13 mouse cellular contexts compared by ENCODE assay signal in genomic region chr10:42579475-42580130, GRCm38 (mm10). TPM values are rescaled to one million over a fixed set of nuclear protein-coding genes. Genes with fewer than 3 reads are reported as not detected.
DNase-seq lines count a peak whose midpoint lies in the region; ATAC-seq lines count a peak whose summit lies in the region.
"Had no signal": no experiment of that assay in that cellular context is flagged by ENCODE, and none has a peak within 500 bp of the region (broad histone marks: within the 10 kb centered on the region; RNA-seq: fewer than 3 reads in every experiment).

No protein-coding gene starts in this region.

- no peaks in the 10 kb centered on the region for H3K36me3 ChIP-seq in kidney, embryonic 15.5 days
- no peaks in the 10 kb centered on the region for H3K36me3 ChIP-seq in hindbrain, embryonic 13.5 days
- H3K36me3 ChIP-seq in midbrain, embryonic 16.5 days (ENCODE audit: control insufficient read depth, insufficient read depth, low read length): no peaks in the 10 kb centered on the region
- H3K36me3 ChIP-seq: neural tube, embryonic 13.5 days had no signal

- H3K9ac ChIP-seq in kidney, embryonic 15.5 days: no peak overlapping the region
- H3K9ac ChIP-seq in hindbrain, embryonic 13.5 days: no peak overlapping the region
- peak overlapping the region; percentile 30; the same call in 1 of the 2 replicates for H3K9ac ChIP-seq in midbrain, embryonic 16.5 days (ENCODE audit: low read depth, low read length)
- H3K9ac ChIP-seq: neural tube, embryonic 13.5 days had no signal

- no peak overlapping the region for H3K27ac ChIP-seq in kidney, embryonic 15.5 days
- H3K27ac ChIP-seq in hindbrain, embryonic 13.5 days: no peak overlapping the region
- H3K27ac ChIP-seq in midbrain, embryonic 16.5 days (ENCODE audit: low read length): no peak overlapping the region
- H3K27ac ChIP-seq: neural tube, embryonic 13.5 days had no signal

- no peak for DNase-seq in kidney, adult 8-10 months
- peak; percentile 57 for DNase-seq in embryo, embryonic 10.5 days (ENCODE audit: low spot score)
- DNase-seq in ovary, adult 18-20 months (ENCODE audit: low spot score): no peak
- no peak for DNase-seq in cerebellum, postnatal 14 days
- DNase-seq in adrenal gland, postnatal 14 days: no peak
- DNase-seq: cerebellum, adult 11 months; thymus, adult 2 months had no signal

- peaks cover 100% of the 10 kb centered on the region for H3K27me3 ChIP-seq in kidney, embryonic 15.5 days
- H3K27me3 ChIP-seq in hindbrain, embryonic 13.5 days: peaks cover 99% of the 10 kb centered on the region
- peaks cover 36% of the 10 kb centered on the region for H3K27me3 ChIP-seq in midbrain, embryonic 16.5 days (ENCODE audit: control insufficient read depth, insufficient read depth, low read depth, low read length)
- H3K27me3 ChIP-seq: CH12.LX had no signal

- H3K4me1 ChIP-seq in kidney, embryonic 15.5 days: peaks cover 51% of the 10 kb centered on the region
- H3K4me1 ChIP-seq in hindbrain, embryonic 13.5 days (replicated peaks): peaks cover 31% of the 10 kb centered on the region
- H3K4me1 ChIP-seq in midbrain, embryonic 16.5 days (ENCODE audit: control insufficient read depth, insufficient read depth, low read length): peaks cover 26% of the 10 kb centered on the region

- ATAC-seq in kidney, embryonic 15.5 days (replicated peaks; ENCODE audit: low FRiP score): 0 out of 2 replicates have a peak, but pooled peaks have one; percentile 23
- no peak for ATAC-seq in hindbrain, embryonic 13.5 days (ENCODE audit: low FRiP score)
- peak; percentile 34 for ATAC-seq in midbrain, embryonic 16.5 days

- WGBS in kidney, embryonic 15.5 days: 1% methylated on average over 40 of the region's 41 CpGs
- WGBS in hindbrain, embryonic 13.5 days: under 1% methylated on average over 41 of the region's 41 CpGs
- under 1% methylated on average over 40 of the region's 41 CpGs for WGBS in midbrain, embryonic 16.5 days

- H3K9me3 ChIP-seq in kidney, embryonic 15.5 days (replicated peaks): no peaks in the 10 kb centered on the region
- H3K9me3 ChIP-seq in hindbrain, embryonic 13.5 days: no peaks in the 10 kb centered on the region
- H3K9me3 ChIP-seq in midbrain, embryonic 16.5 days (replicated peaks; ENCODE audit: control insufficient read depth, low read length, poor library complexity, severe bottlenecking): no peaks in the 10 kb centered on the region
- H3K9me3 ChIP-seq: neural tube, embryonic 13.5 days had no signal

- peak overlapping the region; percentile 2 for H3K4me3 ChIP-seq in kidney, embryonic 15.5 days (replicated peaks)
- H3K4me3 ChIP-seq in hindbrain, embryonic 13.5 days: no peak overlapping the region
- peak overlapping the region; percentile 30 for H3K4me3 ChIP-seq in midbrain, embryonic 16.5 days (ENCODE audit: low read depth, low read length)
- H3K4me3 ChIP-seq: neural tube, embryonic 13.5 days had no signal

- peak overlapping the region; percentile 45 for H3K4me2 ChIP-seq in kidney, embryonic 15.5 days
- 0 out of 2 replicates have a peak overlapping the region, but pooled peaks have one; percentile 15 for H3K4me2 ChIP-seq in hindbrain, embryonic 13.5 days
- H3K4me2 ChIP-seq in midbrain, embryonic 16.5 days (ENCODE audit: low read length): peak overlapping the region; percentile 49
- H3K4me2 ChIP-seq: neural tube, embryonic 13.5 days had no signal

RNA-seq across cellular contexts. Expression of gene Nr2e1, which starts 3.8 kb away (rescaled TPM):
- polyA plus RNA-seq in kidney, embryonic 15.5 days (2015; fragmentation: Nextera tagmentation; extraction: Ambion mirVana): 0.17 TPM in 1 of 2 replicates, not detected in the other
- 0.39 and 0.49 TPM in 2 replicates for polyA plus RNA-seq in hindbrain, embryonic 13.5 days (2015; fragmentation: Nextera tagmentation; extraction: Ambion mirVana)
- 5.2 and 5.6 TPM in 2 replicates for polyA plus RNA-seq in midbrain, embryonic 16.5 days (2015; fragmentation: Nextera tagmentation; extraction: Ambion mirVana)
- total RNA-seq in adrenal gland, postnatal 14 days (2021): not detected in 2 replicates
- total RNA-seq: CH12.LX had no signal
- polyA plus RNA-seq: large intestine, adult 2 months; neural tube, embryonic 13.5 days; thymus, adult 2 months had no signal

RNA-seq across cellular contexts. Expression of gene Ostm1, which starts 4.0 kb away (rescaled TPM):
- polyA plus RNA-seq in kidney, embryonic 15.5 days (2015; fragmentation: Nextera tagmentation; extraction: Ambion mirVana): 14.5 and 14.9 TPM in 2 replicates
- 32.0 and 32.2 TPM in 2 replicates for polyA plus RNA-seq in hindbrain, embryonic 13.5 days (2015; fragmentation: Nextera tagmentation; extraction: Ambion mirVana)
- 39.9 and 43.7 TPM in 2 replicates for polyA plus RNA-seq in midbrain, embryonic 16.5 days (2015; fragmentation: Nextera tagmentation; extraction: Ambion mirVana)
- total RNA-seq in adrenal gland, postnatal 14 days (2021): 20.4 and 25.2 TPM in 2 replicates
